Mouse (Mus musculus) megakaryocyte-erythroid progenitor cell, adult 5 weeks (primary cell): Measurements from ENCODE around the gene Klk1b4. TPM values are rescaled to one million over a fixed set of nuclear protein-coding genes. Genes with fewer than 3 reads are reported as not detected.

Experiments used
- polyA plus RNA-seq: library from polyadenylated mRNA; stranded (reverse); fragments of >175 nt; gene quantifications from 2 replicates; pipeline ENCODE4 v1.2.3, GENCODE M21; 2012

Klk1b4 gene
- not detected in 2 replicates for polyA plus RNA-seq

DNA sequence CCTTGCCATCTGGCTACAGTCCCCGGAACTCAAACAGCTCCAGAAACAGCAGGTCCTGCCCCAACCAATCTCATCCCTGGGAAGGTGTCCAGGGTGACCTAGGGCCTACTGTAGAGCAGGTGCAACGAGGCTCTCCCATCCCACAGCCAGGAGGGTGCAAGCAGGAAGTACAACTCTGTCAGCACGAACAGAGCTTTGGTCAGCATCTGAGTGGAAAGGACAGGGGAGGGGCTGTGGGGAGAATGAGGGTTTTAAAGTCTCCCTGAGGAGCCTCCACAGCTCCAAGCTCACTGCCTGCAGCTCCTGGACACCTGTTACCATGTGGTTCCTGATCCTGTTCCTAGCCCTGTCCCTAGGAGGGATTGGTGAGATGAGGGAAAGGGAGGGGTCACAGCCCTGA, at the start of gene Klk1b4:
Gene Klk1b4, plus strand, starts transcription at position 301 of the 400 bp plus-strand sequence.

DNA sequence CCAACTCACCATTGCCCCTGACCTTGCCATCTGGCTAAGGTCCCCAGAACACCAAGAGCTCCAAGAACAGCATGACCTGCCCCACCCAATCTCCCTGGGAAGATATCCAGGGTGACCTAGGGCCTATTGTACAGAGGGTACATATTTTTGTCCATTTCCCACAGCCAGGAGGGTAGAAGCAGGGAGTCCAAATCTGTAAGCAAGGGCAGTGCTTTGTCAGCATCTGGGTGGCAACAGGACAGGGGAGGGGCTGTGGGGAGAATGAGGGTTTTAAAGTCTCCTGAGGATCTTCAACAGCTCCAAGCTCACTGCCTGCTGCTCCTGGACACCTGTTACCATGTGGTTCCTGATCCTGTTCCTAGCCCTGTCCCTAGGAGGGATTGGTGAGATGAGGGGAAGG, 19.3 kb upstream of the Klk1b4 start, which contains the start of gene Klk1b24:
Gene Klk1b24, plus strand, starts transcription at position 301 of the 400 bp plus-strand sequence.

GRCm38 (mm10) chr7:44197891-44198290, 9.3 kb upstream of the Klk1b4 start, which contains the start of gene Klk1b3:
Gene Klk1b3, plus strand, starts transcription at chr7:44198191.

DNA sequence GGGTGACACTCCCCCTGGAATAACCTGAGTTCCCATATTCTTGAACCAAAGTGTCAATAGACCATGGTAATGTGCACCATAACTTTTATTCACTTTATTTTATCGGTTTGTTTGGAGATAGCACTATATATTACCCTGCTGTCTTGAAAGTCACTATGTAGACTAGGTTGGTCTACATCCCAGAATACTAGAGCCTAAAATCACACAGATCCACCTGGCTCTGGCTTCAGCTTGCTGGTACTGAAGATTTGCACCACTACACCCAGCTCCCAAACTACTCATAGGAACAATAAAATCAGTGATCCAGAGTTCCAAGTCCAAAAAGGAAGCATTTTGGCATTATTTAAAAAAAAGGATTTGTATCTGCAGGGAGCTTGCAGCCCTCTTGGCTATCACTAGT, 8.4 kb downstream of the Klk1b4 start, which contains the start of gene Klk1b5:
Gene Klk1b5, plus strand, starts transcription at position 301 of the 400 bp plus-strand sequence.

GRCm38 (mm10) chr7:44225076-44225475, 17.8 kb downstream of the Klk1b4 start, which contains the start of gene Klk1:
Gene Klk1, plus strand, starts transcription at chr7:44225360.

DNA sequence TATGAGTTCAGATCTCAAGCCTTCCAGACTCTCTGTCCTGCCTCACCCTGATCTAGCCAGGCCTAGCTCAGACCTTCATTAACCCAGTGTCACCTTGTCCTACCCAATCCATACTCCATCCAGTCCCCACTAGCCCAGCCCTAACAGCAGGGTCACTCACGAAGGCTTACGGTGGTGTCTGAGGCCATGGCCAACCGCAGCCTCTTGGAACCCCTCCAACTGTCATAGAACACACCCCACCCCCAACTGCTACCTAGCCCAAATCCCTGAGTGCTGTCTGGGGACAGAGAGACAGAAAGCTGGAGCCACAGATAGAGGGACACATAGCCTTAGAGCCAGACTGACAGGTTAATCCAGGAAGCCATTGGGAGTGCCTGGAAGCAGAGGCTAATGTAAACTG, 28.7 kb downstream of the Klk1b4 start, which contains the start of gene Gm36864:
Gene Gm36864, plus strand, starts transcription at position 269 of the 400 bp plus-strand sequence.

GRCm38 (mm10) chr7:44246055-44246983, 39.1 kb downstream of the Klk1b4 start, which contains the start of the genes 1700028J19Rik and 2410002F23Rik:
Gene 1700028J19Rik, minus strand, starts transcription at chr7:44246695.
Gene 2410002F23Rik, plus strand, starts transcription at chr7:44246722.

DNA sequence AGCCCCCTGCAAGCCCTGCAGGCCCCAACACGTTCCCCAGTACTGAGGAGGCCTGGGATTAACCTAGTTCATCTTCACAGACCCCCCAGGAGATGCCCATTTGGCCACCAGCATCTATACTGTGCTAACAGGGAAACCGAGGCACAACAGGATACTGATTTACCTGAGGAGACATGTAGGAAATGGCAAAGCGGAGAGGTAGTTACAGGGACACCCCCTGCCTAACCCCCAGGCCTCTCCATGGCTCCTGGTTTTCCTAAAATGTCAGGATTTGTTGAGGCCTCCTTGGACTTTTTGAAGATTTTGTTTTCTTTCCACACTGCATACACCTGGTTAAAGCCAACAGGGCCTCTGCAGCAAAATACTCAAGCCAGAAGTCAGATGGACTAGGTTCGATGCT, 50.0 kb downstream of the Klk1b4 start, which contains the start of gene Acp4:
Gene Acp4, minus strand, starts transcription at position 101 of the 400 bp plus-strand sequence.

DNA sequence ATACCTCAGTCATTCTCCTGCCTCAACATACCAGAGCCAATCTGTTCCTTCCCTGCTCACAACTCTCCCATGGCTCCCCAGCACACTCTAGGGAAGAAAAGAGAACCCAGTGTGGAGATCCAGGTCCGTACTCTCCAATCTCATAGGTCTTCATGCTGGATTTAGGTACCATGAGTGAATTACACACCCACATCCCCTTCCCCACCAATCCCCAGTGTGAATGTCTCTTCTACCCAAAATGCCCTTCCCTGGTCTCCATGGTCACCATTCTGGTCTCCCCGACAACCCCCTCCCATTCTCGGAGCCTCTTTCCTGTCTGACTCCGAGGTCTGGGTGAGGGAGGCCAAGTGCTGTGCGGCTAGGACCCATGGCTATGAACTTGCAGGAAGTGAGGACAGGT, 53.9 kb downstream of the Klk1b4 start, which contains the start of gene Gm15517:
Gene Gm15517, plus strand, starts transcription at position 301 of the 400 bp plus-strand sequence.

Other genes starting within 250 kb of the Klk1b4 start
- gene Klk1b1, start 240.7 kb upstream of the Klk1b4 start, polyA plus RNA-seq = not detected in 2 replicates
- gene Klk1b9, start 231.4 kb upstream of the Klk1b4 start, polyA plus RNA-seq = not detected in 2 replicates
- gene Klk1b11, start 211.6 kb upstream of the Klk1b4 start, polyA plus RNA-seq = 0.15 TPM in 1 of 2 replicates, not detected in the other
- gene Klk1b26, start 195.3 kb upstream of the Klk1b4 start, polyA plus RNA-seq = not detected in 2 replicates
- not detected in 2 replicates for gene Klk1b27, start 155.1 kb upstream of the Klk1b4 start, polyA plus RNA-seq
- gene Klk1b21, start 105.1 kb upstream of the Klk1b4 start, polyA plus RNA-seq = not detected in 2 replicates
- not detected in 2 replicates for gene Klk1b22, start 94.8 kb upstream of the Klk1b4 start, polyA plus RNA-seq
- gene Klk1b16, start 70.7 kb upstream of the Klk1b4 start, polyA plus RNA-seq = not detected in 2 replicates
- not detected in 2 replicates for gene Klk1b24, start 19.2 kb upstream of the Klk1b4 start, polyA plus RNA-seq
- not detected in 2 replicates for gene Klk1b3, start 9.2 kb upstream of the Klk1b4 start, polyA plus RNA-seq
- gene Klk1b5, start 8.5 kb downstream of the Klk1b4 start, polyA plus RNA-seq = not detected in 2 replicates
- gene Klk1, start 17.9 kb downstream of the Klk1b4 start, polyA plus RNA-seq = not detected in 2 replicates
- gene Gm36864, start 28.7 kb downstream of the Klk1b4 start, polyA plus RNA-seq = not detected in 2 replicates
- gene 1700028J19Rik, start 39.3 kb downstream of the Klk1b4 start, polyA plus RNA-seq = 0.34 TPM in 1 of 2 replicates, not detected in the other
- 249 and 336 TPM in 2 replicates for gene 2410002F23Rik, start 39.3 kb downstream of the Klk1b4 start, polyA plus RNA-seq
- not detected in 2 replicates for gene Acp4, start 49.9 kb downstream of the Klk1b4 start, polyA plus RNA-seq
- gene Gm15517, start 54.0 kb downstream of the Klk1b4 start, polyA plus RNA-seq = not detected in 2 replicates
- 5.0 and 6.2 TPM in 2 replicates for gene Clec11a, start 99.5 kb downstream of the Klk1b4 start, polyA plus RNA-seq
- gene Shank1, start 102.8 kb downstream of the Klk1b4 start, polyA plus RNA-seq = 0.90 and 0.94 TPM in 2 replicates
- gene Syt3, start 176.7 kb downstream of the Klk1b4 start, polyA plus RNA-seq = 1.0 and 1.1 TPM in 2 replicates
- 2.9 and 3.5 TPM in 2 replicates for gene 1700008O03Rik, start 178.4 kb downstream of the Klk1b4 start, polyA plus RNA-seq
- gene Lrrc4b, start 221.6 kb downstream of the Klk1b4 start, polyA plus RNA-seq = not detected in 2 replicates